Mouse (Mus musculus): ENCODE results near the gene Iqck.

Iqck gene

DNA sequence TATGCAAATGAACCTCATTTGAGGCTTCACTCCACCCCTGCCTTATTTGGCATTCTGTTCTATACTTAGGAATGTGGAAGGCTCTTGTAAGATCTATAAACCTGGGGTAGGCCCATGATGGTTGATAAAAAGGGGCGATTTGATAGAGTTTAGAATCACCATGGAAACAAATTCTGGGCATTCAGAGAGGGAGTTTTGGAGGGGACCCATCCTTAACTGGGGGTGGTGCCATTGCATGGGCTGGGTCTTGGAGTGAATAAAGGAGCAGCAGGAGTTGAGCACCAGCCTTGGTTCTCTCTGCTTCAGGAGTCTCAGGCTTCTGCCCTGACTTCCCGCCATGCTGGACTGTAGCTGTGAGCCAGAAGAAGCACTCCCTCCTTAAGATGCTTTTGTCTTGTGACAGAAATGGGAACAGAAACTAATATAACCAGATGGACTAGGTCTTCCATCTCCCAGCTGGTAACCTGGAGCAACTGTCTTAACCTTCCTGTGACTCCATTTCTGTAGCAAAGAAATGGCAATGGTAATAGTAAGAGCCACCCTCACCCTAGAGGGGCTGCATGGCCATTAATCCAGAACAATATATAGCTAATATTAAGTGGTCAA lies 93.2 kb downstream of the Iqck start:
- no peak for DNase-seq (ENCODE audit: extremely low spot score)

DNA sequence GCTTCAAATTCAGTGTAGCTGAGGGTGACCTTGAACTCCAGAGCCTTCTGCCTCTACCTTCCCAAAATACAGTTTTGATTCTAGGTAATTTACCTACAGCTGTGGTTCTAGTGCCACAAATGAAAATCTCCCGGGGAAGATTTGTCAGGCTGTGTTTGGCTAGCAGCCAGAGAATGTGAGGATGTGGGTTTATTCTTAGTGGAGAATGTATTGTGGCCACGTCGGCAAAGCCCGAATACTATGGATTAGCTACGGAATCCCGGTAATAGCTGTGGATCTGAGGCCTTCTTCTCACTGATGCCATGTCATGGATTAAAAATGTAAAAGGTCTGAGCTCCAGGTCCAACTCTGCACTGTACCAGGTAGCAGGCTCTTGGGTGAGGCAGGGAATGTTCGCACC lies 94.2 kb downstream of the Iqck start:
- DNase-seq (ENCODE audit: extremely low spot score) = no peak

DNA sequence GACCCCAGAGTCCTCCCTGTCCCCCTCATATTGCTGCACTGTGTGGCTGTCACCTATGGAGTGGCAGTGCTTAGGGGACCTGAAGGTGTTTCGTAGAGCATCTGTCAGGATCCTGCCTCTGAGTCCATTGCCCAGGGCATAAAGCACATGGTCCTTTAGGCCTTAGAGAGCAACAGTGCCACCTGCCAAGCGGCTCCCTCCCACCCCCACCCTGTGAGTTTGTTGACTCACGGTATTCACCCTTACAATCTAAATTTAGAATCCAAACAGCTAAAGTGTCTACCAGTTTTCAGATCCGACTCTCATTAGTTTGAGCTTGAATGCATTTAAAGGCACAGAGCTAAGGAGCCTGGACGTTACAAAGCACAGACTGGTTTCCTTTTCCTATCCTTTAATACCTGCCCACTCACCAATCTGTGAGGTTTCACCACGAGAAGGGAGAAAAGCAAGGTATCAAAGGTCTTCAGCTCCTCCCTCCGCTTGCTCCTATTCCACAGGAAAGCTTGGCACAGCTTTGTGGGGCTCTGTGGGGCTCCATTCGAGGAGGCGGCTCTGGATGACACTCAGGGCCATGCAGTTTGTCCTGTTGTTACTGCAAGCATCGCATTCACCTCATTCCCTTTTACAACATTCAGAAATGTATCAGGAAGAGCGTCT lies 98.2 kb downstream of the Iqck start:
- DNase-seq (ENCODE audit: extremely low spot score) = no peak

DNA sequence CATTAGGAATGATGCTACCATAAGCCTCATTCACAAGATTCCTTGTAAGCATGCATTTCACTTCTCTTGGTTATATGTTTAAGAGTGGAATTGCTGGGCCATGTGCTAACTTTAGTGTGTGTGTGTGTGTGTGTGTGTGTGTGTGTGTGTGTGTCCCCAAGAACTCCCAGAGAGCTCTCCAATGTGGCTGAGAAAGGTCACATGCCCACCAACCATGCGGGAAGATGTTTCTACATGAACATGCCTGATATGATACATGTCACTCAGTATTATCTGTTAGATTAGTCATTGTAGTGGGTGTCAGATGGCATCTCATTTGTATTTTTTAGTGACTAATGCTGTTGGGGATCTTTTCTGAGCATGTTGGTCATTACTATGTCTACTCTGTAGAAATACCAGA lies 99.4 kb downstream of the Iqck start:
- DNase-seq (ENCODE audit: extremely low spot score) = no peak

DNA sequence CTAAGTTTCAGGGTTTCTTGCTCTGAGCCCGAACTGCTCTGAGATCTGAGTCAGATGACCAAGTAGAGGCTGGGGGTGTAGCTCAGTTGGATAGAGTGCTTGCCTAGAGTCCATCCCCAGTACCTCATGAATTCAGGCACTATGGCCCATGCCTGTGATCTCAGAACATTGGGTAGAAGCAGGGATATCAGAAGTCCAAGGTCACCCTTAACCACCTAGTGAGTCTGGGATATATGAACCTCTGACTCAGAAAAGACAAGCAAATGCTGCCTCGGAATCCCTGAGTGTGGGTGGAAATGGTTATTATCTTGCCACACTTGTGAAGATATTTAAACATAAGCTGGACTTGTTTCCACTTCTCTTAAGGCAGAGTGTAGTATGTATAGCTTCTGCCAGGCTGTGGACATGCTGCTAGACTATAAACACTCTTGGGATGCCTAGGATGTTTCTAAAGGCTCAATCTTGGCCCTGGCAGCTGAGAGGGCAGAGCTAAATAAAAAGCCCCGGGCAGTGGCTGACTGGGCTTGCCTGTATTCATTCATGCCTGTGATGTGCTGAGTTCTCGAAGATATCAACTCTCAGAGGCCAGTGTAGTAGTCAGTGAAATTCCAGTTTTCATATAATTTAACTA lies 101.2 kb downstream of the Iqck start:
- no peak for DNase-seq (ENCODE audit: extremely low spot score)

DNA sequence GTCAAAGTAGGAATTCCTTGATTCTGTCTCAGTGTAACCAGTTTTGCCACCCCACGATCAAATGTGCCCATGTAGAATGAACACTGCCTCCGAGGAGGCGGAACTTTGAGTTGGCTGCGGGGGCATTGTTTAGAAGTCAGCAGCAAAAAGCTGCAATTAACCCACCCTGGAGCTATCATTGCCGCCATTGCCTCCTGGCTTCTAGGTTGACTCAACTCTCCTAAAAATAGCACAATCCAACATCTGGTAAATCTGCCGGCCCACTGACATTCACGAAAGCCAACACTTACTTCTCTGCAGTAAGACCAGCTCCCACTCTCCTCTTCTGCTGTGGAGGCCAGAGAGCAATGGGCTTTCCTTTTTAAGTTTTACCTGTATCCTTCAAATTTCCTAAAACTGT lies 103.7 kb downstream of the Iqck start:
- DNase-seq (ENCODE audit: extremely low spot score) = no peak

DNA sequence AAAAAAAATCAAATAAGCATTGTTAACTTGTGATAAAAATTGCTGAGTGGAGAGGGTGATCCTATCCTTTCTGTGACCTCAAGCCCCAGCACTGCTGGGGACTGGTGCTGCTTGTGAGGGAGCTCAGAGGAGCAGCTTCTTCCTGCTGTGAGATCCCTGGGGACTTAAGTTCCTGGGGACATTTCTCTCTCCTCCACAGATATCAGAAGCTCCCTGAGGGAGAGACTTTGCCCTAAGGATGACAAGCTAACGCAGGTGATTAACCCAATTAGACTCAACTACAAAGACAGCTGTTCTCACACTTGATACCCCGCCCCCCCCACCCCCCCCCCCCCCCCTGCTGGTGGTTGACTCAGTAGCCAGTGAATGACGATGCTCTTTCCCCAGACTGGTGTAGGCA lies 109.2 kb downstream of the Iqck start:
- DNase-seq (ENCODE audit: extremely low spot score) = no peak

DNA sequence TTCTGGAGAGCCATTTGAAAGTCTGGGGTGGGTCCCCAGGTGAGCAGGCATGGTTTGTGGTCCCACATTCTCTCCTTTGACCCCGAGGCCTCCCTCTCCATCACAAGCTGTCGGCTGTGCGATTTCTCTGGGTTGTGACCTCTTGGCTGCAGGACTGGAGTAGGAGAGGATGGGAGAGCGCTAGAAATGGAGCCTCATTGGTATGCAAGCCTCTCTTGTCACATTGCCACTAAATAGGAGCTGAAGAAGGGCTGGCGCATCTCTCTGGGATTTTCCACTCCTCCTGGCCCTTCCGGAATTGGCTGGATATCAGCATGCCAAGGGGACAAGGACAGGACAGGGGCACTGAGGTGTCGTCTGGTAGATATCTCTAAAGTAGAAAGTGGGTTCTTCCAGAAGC lies 109.6 kb downstream of the Iqck start:
- DNase-seq (ENCODE audit: extremely low spot score) = no peak

DNA sequence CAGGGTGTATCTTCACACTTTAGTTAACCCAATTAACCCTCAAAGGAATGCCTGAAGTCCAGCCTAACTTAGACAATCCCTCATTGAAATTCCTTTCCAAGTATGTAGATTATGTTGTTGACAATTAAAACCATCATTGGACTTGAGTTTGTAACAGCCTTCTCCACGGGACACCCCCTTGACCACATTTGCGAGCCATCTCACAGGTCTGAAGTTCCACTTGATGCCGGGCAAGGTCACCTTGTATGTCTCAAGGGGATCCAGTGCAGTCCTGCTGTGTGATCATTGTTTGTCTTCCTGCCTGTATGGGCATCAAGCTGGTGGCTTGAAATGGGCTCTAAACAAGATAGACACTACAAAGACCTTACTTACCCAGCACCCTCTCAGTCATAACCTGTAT lies 113.3 kb downstream of the Iqck start:
- DNase-seq (ENCODE audit: extremely low spot score) = no peak

DNA sequence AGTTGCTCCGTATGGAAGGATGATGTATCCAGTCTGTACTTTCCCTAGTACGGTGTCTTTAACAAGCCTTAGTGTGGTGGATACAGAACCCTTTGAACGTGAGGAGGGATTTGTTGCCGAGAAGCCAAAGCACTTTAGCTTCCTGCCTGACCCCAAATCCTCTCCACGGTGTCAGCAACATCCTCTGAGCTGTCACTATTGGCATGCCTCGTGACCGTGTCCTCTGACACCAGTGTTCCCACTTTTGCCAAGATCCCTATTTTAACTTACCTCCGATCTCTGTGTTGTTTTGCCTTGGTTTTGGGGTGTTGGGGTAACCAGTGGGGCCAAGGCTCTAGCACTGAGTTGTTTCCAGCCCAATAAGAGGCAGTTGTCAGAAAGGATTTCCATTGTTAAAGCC lies 115.9 kb downstream of the Iqck start:
- DNase-seq (ENCODE audit: extremely low spot score) = no peak

DNA sequence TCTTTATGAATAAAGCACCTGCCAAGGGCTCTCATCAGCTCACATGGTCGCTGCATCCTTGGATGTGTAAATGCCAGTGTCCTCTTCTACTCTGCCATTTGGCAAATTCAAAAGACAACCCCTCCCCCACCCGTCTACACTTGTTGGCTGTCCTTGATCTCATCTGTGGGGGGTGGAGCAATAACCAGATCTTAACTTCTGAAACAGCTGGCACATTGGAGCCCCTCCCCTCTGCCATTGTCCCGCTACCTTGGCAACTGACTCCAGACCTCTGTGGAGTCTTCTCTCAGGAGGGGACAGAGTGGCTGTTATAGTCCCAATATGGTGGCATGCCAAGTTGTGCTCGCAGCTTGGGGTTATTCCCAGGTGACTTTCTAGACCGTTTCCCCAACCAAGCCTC lies 116.8 kb downstream of the Iqck start:
- DNase-seq (ENCODE audit: extremely low spot score) = no peak

DNA sequence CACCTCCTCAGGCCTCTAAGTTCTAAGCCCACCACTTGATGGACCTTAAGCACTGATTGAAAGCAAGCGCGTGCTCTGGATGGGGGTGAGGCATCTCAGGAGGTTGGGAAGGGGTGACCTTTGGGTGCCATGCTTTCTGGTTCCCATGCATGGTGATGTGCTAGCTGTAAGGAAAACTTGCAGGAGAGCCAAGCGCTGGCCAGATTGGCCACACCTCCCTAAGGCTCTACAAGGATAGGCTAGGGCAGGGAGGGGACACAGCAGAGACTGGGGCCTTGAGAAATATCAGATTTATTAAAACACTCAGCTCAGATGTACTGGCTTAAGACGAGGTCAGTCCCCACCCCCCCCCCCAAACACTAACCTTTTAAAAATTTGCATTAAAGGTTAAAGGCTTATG lies 117.8 kb downstream of the Iqck start:
- no peak for DNase-seq (ENCODE audit: extremely low spot score)

DNA sequence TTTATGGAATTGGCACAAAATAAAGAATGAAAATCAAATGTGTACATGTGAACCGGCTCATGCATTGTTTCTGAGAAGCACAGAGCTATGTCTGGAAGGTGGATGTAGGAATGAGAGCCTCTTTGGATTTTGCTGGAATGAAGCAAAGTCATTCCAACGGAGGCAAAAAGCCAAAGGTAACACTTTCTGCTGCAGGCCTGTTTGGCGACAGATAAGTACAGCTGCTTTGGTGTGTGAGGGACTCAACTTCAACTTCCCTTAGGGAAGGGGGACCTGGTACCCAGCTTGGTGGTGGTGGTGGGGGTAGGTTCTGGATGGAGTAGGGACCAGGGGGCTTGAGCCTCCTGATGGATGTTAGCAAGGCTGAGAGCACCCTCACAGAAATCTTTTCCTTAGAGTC lies 120.3 kb downstream of the Iqck start:
- no peak for DNase-seq (ENCODE audit: extremely low spot score)

DNA sequence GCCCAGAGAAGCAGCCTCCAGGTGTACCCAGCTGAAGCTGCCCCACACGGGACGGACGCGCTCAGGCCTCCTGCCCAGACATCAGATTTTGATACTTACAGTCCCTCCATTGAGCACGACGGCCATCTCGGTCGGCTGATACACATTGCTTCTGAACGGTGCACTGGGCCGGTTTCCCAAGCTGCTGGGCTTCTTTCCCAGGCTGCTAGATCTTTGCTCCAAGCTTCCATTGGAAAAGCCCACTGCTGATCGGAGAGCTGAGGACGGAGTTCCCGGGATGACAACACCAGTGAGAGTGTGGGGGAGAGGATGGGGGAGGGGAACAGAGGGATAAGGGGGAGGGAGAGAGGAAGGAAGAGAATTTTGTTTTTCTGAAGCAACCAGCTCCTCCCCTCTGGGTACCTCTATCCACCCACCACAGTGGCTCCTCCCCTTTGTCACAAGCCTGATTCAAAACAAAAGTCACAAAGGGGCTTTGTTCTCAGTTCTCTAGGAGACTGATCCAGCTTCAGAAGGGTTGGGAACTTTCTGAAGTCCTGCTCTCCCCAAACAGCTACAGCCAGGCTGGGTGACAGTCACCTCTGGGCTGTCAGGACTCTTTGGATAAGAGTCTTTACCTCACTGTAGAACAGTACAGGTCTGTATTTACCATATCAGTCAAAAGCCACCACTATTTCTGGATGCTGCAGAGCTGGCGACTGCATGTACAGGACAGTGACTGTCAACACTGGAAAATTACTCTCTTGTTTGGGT lies 121.0 kb downstream of the Iqck start:
- DNase-seq (ENCODE audit: extremely low spot score) = peak; percentile 49

DNA sequence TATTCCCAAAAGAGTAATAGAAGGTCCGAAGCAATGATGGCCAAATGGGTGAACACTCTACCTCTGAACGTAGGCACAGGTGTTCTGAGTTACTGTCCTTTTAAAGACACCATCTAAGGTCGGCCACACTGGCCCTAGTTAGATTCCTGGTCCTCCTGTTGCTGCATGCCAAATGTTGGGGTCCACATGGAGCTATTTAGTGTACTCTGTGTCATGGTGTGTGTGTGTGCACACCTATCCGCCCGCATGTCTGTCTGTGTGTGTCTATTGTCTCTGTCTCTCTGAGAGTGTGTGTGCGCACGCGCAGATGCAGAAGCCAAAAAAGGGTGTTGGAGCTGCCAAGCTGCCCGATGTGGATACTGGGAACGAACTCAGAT lies 121.6 kb downstream of the Iqck start:
- DNase-seq (ENCODE audit: extremely low spot score) = no peak

DNA sequence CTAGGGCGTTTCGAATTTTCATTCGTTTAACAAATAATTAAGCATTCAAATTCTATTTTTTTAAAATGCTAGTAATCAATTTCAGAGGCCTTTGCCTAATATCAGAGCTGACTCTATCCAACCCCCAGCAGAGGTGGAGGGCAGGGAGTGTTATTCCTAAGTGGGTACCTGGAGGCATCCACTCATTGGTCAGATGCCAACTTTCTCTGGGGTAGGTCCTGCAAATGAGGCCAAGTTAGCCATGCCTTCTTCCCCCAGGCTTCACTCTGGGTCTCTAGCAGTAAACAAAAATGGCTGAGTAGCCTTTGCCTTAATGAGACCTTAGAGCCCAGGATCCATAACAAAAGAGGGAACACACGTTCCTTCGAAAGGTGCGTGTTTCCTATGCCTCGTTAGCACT lies 123.6 kb downstream of the Iqck start:
- DNase-seq (ENCODE audit: extremely low spot score) = no peak

DNA sequence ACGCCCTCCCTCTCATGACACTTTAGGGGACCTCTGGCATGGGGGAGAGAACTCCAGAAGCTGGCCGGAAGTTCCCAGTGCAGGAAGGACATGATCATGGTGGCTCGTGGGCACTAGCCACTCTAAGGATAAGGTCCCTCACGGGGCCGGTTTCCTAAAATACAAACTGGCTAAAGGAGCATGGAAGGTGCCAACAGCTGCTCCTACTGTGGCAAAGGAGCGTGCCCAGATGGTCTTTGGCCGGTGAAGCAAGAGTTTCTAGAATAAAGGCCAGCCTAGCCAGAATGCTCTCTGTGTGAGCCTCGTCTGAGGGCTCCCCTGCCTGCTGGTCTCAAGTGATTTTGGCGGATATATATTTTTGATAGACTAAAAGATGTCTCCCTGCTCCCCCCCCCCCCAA lies 124.2 kb downstream of the Iqck start:
- no peak for DNase-seq (ENCODE audit: extremely low spot score)

DNA sequence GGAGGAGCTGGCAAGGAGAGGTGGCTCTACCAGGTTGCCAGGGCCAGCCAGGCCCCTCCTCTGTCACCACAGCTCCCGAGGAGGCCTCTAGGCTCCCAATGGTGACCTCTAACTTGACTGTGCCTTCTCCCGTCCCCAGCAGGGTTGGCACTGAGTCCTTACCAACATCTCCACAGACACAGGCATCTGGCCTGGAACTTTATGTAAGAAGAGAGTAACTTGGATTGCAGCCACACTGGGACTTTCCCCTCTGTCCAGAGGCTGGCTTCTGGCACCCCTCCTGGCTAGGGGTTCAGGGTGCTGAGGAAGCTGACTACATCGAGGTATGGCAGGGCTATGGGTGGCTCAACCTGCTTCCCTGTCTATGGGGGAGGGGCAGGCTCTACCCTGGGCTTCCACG lies 125.8 kb downstream of the Iqck start:
- no peak for DNase-seq (ENCODE audit: extremely low spot score)

DNA sequence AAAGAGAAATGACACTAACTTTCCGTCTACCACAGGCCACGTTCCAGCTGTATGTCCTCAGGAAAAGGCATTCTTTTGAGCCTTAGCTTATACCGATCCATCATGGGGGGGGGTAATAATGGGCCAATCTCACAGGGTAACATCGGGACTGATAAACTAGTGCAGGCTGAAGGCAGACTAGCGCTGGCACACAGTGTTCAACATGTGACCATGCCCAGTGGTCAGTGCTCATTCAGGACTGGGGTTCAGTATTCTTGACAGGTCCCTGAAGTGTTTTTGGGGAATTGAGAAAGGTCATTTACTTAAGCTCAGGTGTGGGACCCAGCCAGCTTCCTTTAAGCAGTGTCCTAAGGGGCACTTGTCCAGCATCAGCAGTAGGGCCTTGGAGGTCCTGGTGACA lies 126.3 kb downstream of the Iqck start:
- no peak for DNase-seq (ENCODE audit: extremely low spot score)

DNA sequence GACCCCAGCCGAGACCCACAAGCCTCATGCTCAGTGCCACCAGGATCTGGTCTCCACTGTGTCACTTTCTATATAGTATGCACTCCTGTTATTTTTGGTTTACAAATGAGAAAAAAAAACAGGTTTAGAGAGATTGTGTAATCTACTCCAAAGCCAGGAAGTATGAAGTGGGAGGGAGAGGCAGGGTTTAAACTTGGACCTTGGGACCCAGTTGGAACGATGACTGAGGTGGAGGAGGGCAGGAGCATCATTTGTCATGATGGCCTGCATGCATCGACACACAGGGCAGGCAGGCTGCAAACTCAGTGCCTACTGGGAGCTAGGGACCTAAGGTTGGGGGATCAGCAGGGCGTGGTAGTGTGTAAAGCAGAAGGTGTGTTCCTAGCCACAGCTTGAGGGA lies 127.0 kb downstream of the Iqck start:
- no peak for DNase-seq (ENCODE audit: extremely low spot score)

DNA sequence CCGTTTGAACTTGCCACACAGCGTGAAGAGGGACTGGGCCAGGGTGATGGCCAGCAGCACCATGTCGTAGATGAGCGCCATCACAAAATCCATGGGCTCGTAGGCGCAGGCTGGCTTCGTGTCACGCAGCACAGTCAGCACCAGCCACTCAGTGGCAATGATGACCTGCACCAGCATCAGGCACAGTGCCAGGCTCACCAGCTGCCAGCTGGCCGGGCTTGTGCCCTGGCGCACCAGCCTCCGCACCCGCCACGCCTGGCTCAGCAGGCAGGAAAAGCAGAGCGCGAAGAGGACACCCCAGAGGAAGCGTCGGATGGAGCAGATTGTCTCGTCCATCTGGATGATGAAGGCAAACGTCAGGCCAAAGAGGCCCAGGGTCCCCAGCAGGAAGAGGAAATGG lies 128.4 kb downstream of the Iqck start:
- DNase-seq (ENCODE audit: extremely low spot score) = no peak

DNA sequence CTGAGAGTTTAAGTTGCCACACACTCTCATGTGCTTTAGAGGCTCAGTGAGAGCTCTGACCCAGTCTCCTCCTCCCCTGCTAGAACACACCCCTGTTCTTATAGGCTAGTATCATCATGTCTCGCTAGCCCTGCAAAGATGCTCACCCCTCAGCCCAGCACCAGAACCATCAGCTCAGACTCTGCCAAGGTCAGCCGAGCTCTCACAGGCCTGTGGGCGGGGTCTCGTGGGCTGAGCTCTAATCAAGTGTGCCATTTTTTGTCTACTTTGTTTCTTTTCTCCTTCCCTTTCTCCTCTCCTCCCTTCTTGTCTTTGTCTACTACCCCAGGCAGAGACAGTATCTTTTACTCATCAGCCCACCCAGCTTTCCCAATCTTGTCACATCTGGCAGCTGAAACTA lies 130.2 kb downstream of the Iqck start:
- DNase-seq (ENCODE audit: extremely low spot score) = no peak

DNA sequence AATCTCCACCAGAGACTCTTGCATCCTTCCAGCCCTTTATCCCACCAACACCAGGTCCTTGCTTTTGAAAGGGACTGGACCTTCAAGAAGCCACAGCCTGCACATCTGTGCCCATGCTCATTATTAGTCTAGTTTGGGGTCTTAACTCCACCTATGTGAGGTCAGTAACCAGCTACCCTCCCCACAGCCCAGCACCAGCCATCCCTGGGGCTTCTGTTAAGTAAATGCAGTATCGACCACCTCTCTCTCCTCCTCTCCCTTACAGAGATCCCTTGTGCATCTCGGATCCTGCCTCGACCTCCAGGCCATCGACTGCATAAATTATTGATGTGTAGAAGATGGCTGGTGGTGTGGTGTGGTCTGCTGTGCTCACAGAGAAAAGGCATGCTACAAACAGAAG lies 130.8 kb downstream of the Iqck start:
- no peak for DNase-seq (ENCODE audit: extremely low spot score)
